Mouse (Mus musculus): ENCODE measurements around the gene Ipo4. TPM values are rescaled to one million over a fixed set of nuclear protein-coding genes. Genes with fewer than 3 reads are reported as not detected.

Gene Ipo4
- polyA plus RNA-seq, 1 experiment from 2014 or later: 80.6 TPM

DNA sequence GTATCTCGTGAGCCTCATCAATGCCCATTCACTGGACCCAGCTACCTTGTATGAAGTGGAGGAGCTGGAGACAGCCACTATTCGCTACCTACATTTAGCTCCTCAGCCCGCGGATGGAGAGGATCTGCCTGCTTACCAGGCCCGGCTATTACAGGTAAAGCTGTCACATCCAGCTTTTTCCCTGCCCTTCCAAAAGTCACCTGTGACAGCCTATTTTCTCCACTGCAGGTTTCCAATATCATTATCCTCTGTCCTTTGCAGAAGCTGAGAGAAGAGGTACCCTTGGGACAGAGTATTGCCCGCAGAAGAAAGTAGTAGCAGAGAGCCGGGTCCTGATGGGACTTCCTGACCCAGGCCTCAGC lies 32.5 kb downstream of the Ipo4 start, which contains the start of gene Irf9:
TSS of gene Irf9 (plus strand) at position 301 of the 362 bp plus-strand sequence.
- Histone ChIP-seq H3K27me3 (ENCODE audit: control insufficient read depth, insufficient read depth, low read length) (no peaks in the 10 kb centered on the region), H3K9me3 (ENCODE audit: control insufficient read depth, low read length) (no peaks in the 10 kb centered on the region), H3K27ac (ENCODE audit: low read depth, low read length) (no peak within 1 kb of the TSS), H3K36me3 (ENCODE audit: control insufficient read depth, insufficient read depth, low read length) (peaks cover 20% of the 10 kb centered on the region), H3K4me2 (peak within 1 kb of the TSS; percentile 28; the same call in 1 of the 2 replicates), H3K4me3 (ENCODE audit: low read depth, low read length) (peak within 1 kb of the TSS; percentile 10; the same call in 1 of the 2 replicates), H3K4me1 (ENCODE audit: control insufficient read depth, insufficient read depth, low read length) (no peaks in the 10 kb centered on the region), H3K9ac (ENCODE audit: low read length) (peak within 1 kb of the TSS; percentile 34; the same call in 1 of the 2 replicates)
- DNase-seq (ENCODE audit: low spot score, missing footprints) (peak; percentile 73), ATAC-seq (ENCODE audit: low FRiP score) (no peak)
- 88% methylated on average over 7 of the region's 7 CpGs for WGBS

- Histone ChIP-seq H3K9me3 (ENCODE audit: control insufficient read depth, low read length) (no peaks in the 10 kb centered on the region), H3K4me1 (ENCODE audit: control insufficient read depth, insufficient read depth, low read length) (no peaks in the 10 kb centered on the region), H3K27ac (ENCODE audit: low read depth, low read length) (no peak overlapping the region), H3K4me2 (no peak overlapping the region), H3K4me3 (ENCODE audit: low read depth, low read length) (no peak overlapping the region), H3K27me3 (ENCODE audit: control insufficient read depth, insufficient read depth, low read length) (no peaks in the 10 kb centered on the region), H3K9ac (ENCODE audit: low read length) (no peak overlapping the region), H3K36me3 (ENCODE audit: control insufficient read depth, insufficient read depth, low read length) (peaks cover 34% of the 10 kb centered on the region)
- 95% methylated on average over 21 of the region's 21 CpGs for WGBS
- no peak for ATAC-seq (ENCODE audit: low FRiP score)
- DNase-seq (ENCODE audit: low spot score, missing footprints): peak; percentile 67
Measured at GRCm38 (mm10) chr14:55598521-55599390, 37.0 kb downstream of the Ipo4 start.

GRCm38 (mm10) chr14:55596036-55596690 lies 39.6 kb downstream of the Ipo4 start:
- no peaks in the 10 kb centered on the region for H3K27me3 ChIP-seq (ENCODE audit: control insufficient read depth, insufficient read depth, low read length)
- H3K4me1 ChIP-seq (ENCODE audit: control insufficient read depth, insufficient read depth, low read length): peaks cover 9% of the 10 kb centered on the region
- H3K9me3 ChIP-seq (ENCODE audit: control insufficient read depth, low read length): no peaks in the 10 kb centered on the region
- 78% methylated on average over 13 of the region's 13 CpGs for WGBS
- DNase-seq (ENCODE audit: low spot score, missing footprints): peak; percentile 66
- ATAC-seq (ENCODE audit: low FRiP score): no peak
- no peak overlapping the region for H3K4me3 ChIP-seq (ENCODE audit: low read depth, low read length)
- H3K9ac ChIP-seq (ENCODE audit: low read length): no peak overlapping the region
- no peak overlapping the region for H3K27ac ChIP-seq (ENCODE audit: low read depth, low read length)
- peaks cover 26% of the 10 kb centered on the region for H3K36me3 ChIP-seq (ENCODE audit: control insufficient read depth, insufficient read depth, low read length)
- no peak overlapping the region for H3K4me2 ChIP-seq

DNA sequence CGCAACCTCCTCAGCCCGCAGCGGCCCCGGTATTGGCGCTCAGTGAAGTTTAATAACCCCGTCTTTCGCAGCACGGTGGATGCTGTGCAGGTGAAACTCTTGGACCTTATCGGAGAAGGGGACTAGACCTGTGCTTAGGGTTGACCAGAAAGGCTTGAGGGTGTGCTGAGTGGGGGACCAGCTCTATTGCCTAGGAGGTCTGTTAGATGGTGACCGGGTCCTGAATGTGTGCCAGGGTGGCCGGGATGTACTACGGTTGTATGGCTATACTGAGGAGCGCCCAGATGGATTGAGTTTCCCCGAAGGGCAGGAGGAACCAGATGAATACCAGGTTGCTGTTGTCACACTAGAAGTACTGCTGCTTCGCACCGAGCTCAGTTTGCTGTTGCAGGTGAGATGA lies 43.5 kb downstream of the Ipo4 start:
- ATAC-seq (ENCODE audit: low FRiP score) (no peak), DNase-seq (ENCODE audit: low spot score, missing footprints) (no peak)
- H3K36me3 ChIP-seq (ENCODE audit: control insufficient read depth, insufficient read depth, low read length): peaks cover 19% of the 10 kb centered on the region
- peak overlapping the region; percentile 91 for H3K4me3 ChIP-seq (ENCODE audit: low read depth, low read length)
- peaks cover 15% of the 10 kb centered on the region for H3K4me1 ChIP-seq (ENCODE audit: control insufficient read depth, insufficient read depth, low read length)
- H3K27me3 ChIP-seq (ENCODE audit: control insufficient read depth, insufficient read depth, low read length): no peaks in the 10 kb centered on the region
- no peaks in the 10 kb centered on the region for H3K9me3 ChIP-seq (ENCODE audit: control insufficient read depth, low read length)
- H3K27ac ChIP-seq (ENCODE audit: low read depth, low read length): no peak overlapping the region
- peak overlapping the region; percentile 85 for H3K9ac ChIP-seq (ENCODE audit: low read length)
- peak overlapping the region; percentile 97 for H3K4me2 ChIP-seq
- 8% methylated on average over 16 of the region's 16 CpGs for WGBS

DNA sequence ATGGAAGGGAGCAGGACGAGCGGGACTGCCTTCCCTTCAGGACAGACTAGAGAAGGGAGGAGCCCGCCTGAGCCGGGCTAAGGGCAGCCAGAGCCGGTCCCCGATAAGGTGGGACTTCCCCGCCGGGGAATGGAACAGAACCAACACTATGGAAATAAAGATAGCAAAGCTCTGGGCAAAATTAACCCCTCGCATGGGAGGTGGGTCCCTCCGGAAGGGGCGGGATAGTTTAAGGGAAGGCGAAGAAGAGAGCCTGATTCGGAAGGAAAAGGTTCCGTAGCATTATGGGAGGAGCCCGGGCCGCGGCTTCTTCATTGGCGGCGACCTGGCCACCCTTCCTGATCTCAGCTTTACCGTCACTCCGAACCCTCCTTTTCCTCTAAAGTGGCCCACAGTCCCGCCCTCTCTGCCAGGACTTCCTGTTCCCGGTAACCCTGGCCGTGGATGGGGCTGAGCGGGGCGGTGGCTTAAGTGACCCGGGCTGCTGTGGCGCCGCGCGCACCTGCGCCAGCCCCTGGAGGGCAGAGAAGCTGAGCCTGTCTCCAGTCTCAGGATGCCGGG lies 44.3 kb downstream of the Ipo4 start, which contains the start of gene Rnf31:
TSS of gene Rnf31 (plus strand) at position 378 of the 561 bp plus-strand sequence.
- peak; percentile 86 for ATAC-seq (ENCODE audit: low FRiP score)
- H3K36me3 ChIP-seq (ENCODE audit: control insufficient read depth, insufficient read depth, low read length): peaks cover 17% of the 10 kb centered on the region

GRCm38 (mm10) chr14:55590748-55591330 lies 44.9 kb downstream of the Ipo4 start, which contains the start of gene Psme2:
Psme2 (minus strand) TSS chr14:55591113.
- Histone ChIP-seq H3K9ac (ENCODE audit: low read length) (peak within 1 kb of the TSS; percentile 85), H3K36me3 (ENCODE audit: control insufficient read depth, insufficient read depth, low read length) (peaks cover 12% of the 10 kb centered on the region), H3K4me2 (peak within 1 kb of the TSS; percentile 97), H3K9me3 (ENCODE audit: control insufficient read depth, low read length) (no peaks in the 10 kb centered on the region), H3K27me3 (ENCODE audit: control insufficient read depth, insufficient read depth, low read length) (no peaks in the 10 kb centered on the region), H3K4me1 (ENCODE audit: control insufficient read depth, insufficient read depth, low read length) (peaks cover 15% of the 10 kb centered on the region), H3K27ac (ENCODE audit: low read depth, low read length) (peak within 1 kb of the TSS; percentile 85), H3K4me3 (ENCODE audit: low read depth, low read length) (peak within 1 kb of the TSS; percentile 91)
- ATAC-seq (ENCODE audit: low FRiP score) (peak; percentile 96), DNase-seq (ENCODE audit: low spot score, missing footprints) (peak; percentile 98)
- under 1% methylated on average over 22 of the region's 22 CpGs for WGBS

More for the DNA sequence above, 44.3 kb downstream of the Ipo4 start, which contains the start of gene Rnf31:
- Histone ChIP-seq H3K9ac (ENCODE audit: low read length) (peak within 1 kb of the TSS; percentile 85), H3K9me3 (ENCODE audit: control insufficient read depth, low read length) (no peaks in the 10 kb centered on the region), H3K27me3 (ENCODE audit: control insufficient read depth, insufficient read depth, low read length) (no peaks in the 10 kb centered on the region), H3K4me3 (ENCODE audit: low read depth, low read length) (peak within 1 kb of the TSS; percentile 91), H3K27ac (ENCODE audit: low read depth, low read length) (peak within 1 kb of the TSS; percentile 85), H3K4me1 (ENCODE audit: control insufficient read depth, insufficient read depth, low read length) (peaks cover 15% of the 10 kb centered on the region), H3K4me2 (peak within 1 kb of the TSS; percentile 97)
- DNase-seq (ENCODE audit: low spot score, missing footprints): peak; percentile 98
- WGBS: under 1% methylated on average over 33 of the region's 33 CpGs

GRCm38 (mm10) chr14:55589771-55590448 lies 45.8 kb downstream of the Ipo4 start:
- Histone ChIP-seq H3K9ac (ENCODE audit: low read length) (peak overlapping the region; percentile 85), H3K36me3 (ENCODE audit: control insufficient read depth, insufficient read depth, low read length) (peaks cover 6% of the 10 kb centered on the region), H3K4me2 (peak overlapping the region; percentile 97), H3K4me1 (ENCODE audit: control insufficient read depth, insufficient read depth, low read length) (peaks cover 15% of the 10 kb centered on the region), H3K27ac (ENCODE audit: low read depth, low read length) (no peak overlapping the region), H3K27me3 (ENCODE audit: control insufficient read depth, insufficient read depth, low read length) (no peaks in the 10 kb centered on the region), H3K9me3 (ENCODE audit: control insufficient read depth, low read length) (no peaks in the 10 kb centered on the region), H3K4me3 (ENCODE audit: low read depth, low read length) (peak overlapping the region; percentile 91)
- DNase-seq (ENCODE audit: low spot score, missing footprints) (no peak), ATAC-seq (ENCODE audit: low FRiP score) (no peak)
- 89% methylated on average over 11 of the region's 11 CpGs for WGBS

- peaks cover 5% of the 10 kb centered on the region; the same call in 1 of the 2 replicates for H3K36me3 ChIP-seq (ENCODE audit: control insufficient read depth, insufficient read depth, low read length)
- no peak overlapping the region for H3K27ac ChIP-seq (ENCODE audit: low read depth, low read length)
- no peaks in the 10 kb centered on the region for H3K9me3 ChIP-seq (ENCODE audit: control insufficient read depth, low read length)
- ATAC-seq (ENCODE audit: low FRiP score) (no peak), DNase-seq (ENCODE audit: low spot score, missing footprints) (peak; percentile 26)
- peaks cover 17% of the 10 kb centered on the region for H3K4me1 ChIP-seq (ENCODE audit: control insufficient read depth, insufficient read depth, low read length)
- H3K4me3 ChIP-seq (ENCODE audit: low read depth, low read length): no peak overlapping the region
- 92% methylated on average over 5 of the region's 5 CpGs for WGBS
- no peak overlapping the region for H3K9ac ChIP-seq (ENCODE audit: low read length)
- H3K4me2 ChIP-seq: no peak overlapping the region
- H3K27me3 ChIP-seq (ENCODE audit: control insufficient read depth, insufficient read depth, low read length): no peaks in the 10 kb centered on the region
Measured at GRCm38 (mm10) chr14:55589271-55589670, 46.5 kb downstream of the Ipo4 start.
